Mouse (Mus musculus) midbrain, embryonic 14.5 days (tissue): ENCODE measurements around the gene Prkca. TPM values are rescaled to one million over a fixed set of nuclear protein-coding genes. Genes with fewer than 3 reads are reported as not detected.

Experiments used
- ATAC-seq: fragments of 200-750 bp; cut with Nextera tagmentation; 2 replicates; pipeline ENCODE4 v1.8.0; 2017; ENCODE audit warnings: moderate number of reproducible peaks, moderate library complexity; ENCODE audit not compliant: low FRiP score, low TSS enrichment
- DNase-seq: peaks from one replicate; pipeline ENCODE4 v3.0.0-alpha.2; 2015
- H3K27ac ChIP-seq: fragments of 300-500 bp; sonication (generic); replicated peaks from 2 replicates; pipeline ENCODE4 v1.5.1; 2014; ENCODE audit warnings: mild to moderate bottlenecking, low read depth, low read length, moderate library complexity
- H3K27me3 ChIP-seq: fragments of 300-500 bp; sonication (generic); 2 replicates; pipeline ENCODE4 v1.6.1; 2014; ENCODE audit warnings: low read length, control low read depth, mixed read lengths; ENCODE audit not compliant: control insufficient read depth, insufficient read depth
- H3K36me3 ChIP-seq: fragments of 300-500 bp; sonication (generic); 2 replicates; pipeline ENCODE4 v1.6.1; 2014; ENCODE audit warnings: low read length, control low read depth; ENCODE audit not compliant: control insufficient read depth, insufficient read depth
- H3K4me1 ChIP-seq: fragments of 300-500 bp; sonication (generic); 2 replicates; pipeline ENCODE4 v1.6.1; 2014; ENCODE audit warnings: mild to moderate bottlenecking, antibody characterized with exemption, low read length, control low read depth; ENCODE audit not compliant: control insufficient read depth, insufficient read depth
- H3K4me2 ChIP-seq: fragments of 300-500 bp; sonication (generic); 2 replicates; pipeline ENCODE4 v1.6.1; 2014; ENCODE audit warnings: mild to moderate bottlenecking, low read length, moderate library complexity
- H3K4me3 ChIP-seq: fragments of 300-500 bp; sonication (generic); replicated peaks from 2 replicates; pipeline ENCODE4 v1.5.1; 2014; ENCODE audit warnings: low read depth, low read length
- H3K9ac ChIP-seq: fragments of 300-500 bp; sonication (generic); replicated peaks from 2 replicates; pipeline ENCODE4 v1.6.1; 2014; ENCODE audit warnings: mild to moderate bottlenecking, low read length, moderate library complexity
- H3K9me3 ChIP-seq: fragments of 300-500 bp; sonication (generic); 2 replicates; pipeline ENCODE4 v1.6.1; 2016; ENCODE audit warnings: low read length, control low read depth, mixed read lengths; ENCODE audit not compliant: control insufficient read depth
- WGBS: fragments of 180-500 bp; shearing (Covaris S2); extraction: QIAGEN DNeasy Blood & Tissue Kit; methylation state at CpG from one replicate; pipeline ENCODE4 v1.1.7; 2014; 5-methylcytosine and 5-hydroxymethylcytosine counted together
- polyA plus RNA-seq: library from polyadenylated mRNA; unstranded; fragments of >200 nt; fragmentation: Nextera tagmentation; extraction: Ambion mirVana; gene quantifications from 2 replicates; pipeline ENCODE4 v1.2.1, GENCODE M21; 2014

The Prkca gene
- polyA plus RNA-seq, 1 experiment from 2014 or later, result 7.6 TPM

DNA sequence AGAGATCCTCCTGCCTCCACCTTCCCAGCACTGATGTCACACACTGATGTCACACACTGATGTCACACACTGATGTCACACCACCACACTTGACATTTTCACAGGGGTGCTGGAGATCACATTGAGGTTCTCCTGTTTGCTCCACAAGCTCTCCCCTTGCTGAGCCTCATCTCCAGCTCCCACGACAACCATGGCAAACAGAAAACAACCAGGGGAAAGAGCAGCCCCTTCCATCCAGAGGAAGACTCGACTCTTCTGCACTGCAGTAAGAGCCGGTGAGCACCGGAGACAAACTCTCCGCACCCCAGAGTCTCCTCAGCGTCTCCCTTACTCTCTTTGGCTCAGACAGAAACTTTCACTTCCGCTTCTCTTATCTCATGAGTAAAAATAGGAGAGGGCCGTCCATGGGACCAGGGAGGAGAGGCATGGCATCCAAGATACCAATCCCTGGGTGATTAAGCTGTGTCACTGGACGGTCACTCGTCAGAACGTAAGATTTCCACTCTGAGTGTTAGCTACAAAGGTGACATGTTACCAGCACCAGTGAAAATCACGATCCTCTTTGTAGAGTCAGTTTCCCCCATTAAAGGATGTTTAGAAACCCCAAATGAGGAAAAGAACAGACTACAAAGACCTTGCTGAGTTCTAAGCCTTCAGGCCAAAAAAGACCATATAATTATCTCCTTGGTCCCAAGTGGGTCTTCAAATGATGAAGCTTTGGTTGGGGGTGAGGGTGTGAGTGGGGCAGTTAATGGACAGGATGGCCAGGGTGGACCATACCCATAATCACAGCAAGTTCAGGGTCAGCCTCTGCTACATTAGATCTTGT, 95.3 kb downstream of the Prkca start:
- Histone ChIP-seq H3K4me3 (no peak overlapping the region), H3K27me3 (no peaks in the 10 kb centered on the region), H3K4me2 (no peak overlapping the region), H3K9me3 (no peaks in the 10 kb centered on the region), H3K9ac (no peak overlapping the region), H3K4me1 (no peaks in the 10 kb centered on the region), H3K27ac (no peak overlapping the region), H3K36me3 (no peaks in the 10 kb centered on the region)
- WGBS, result 88% methylated on average over 12 of the region's 12 CpGs
- DNase-seq, result no peak
- no peak for ATAC-seq

DNA sequence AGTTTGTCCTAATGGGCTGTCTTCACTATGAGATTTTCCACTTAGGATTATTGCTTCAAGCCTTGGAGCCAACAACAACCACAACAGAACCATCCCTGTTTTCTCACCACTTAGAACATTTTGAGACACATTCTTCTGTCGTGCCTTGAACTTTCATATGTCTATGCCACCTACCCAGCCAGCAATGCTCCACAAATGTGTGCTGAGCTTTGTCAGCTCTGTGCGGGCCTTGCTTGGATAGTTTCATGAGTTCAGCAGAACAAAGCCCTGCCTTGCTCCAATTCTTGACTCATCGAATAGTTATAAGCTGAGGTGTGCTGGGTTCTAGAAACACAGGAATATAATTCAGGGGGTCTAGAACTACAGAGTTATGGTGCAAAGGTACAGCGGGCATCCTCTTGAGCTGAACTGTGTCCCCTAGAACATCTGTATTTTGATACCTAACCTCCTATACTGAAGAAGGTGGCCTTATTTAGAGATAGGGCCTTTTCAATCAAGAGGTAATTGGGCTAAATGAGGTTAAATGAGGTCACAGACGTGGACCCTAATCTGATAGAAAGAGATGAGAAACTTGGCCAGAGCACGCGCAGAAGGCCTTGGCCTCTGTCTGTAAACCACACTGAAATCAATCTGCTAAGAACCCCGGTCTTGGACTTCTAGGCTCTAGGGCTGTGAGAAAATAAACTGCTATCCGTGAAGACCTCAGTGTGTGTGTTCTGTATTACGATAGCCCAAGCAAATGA, 96.4 kb downstream of the Prkca start:
- Histone ChIP-seq H3K9ac (no peak overlapping the region), H3K36me3 (no peaks in the 10 kb centered on the region), H3K4me1 (no peaks in the 10 kb centered on the region), H3K27me3 (no peaks in the 10 kb centered on the region), H3K9me3 (no peaks in the 10 kb centered on the region), H3K27ac (no peak overlapping the region), H3K4me3 (no peak overlapping the region), H3K4me2 (no peak overlapping the region)
- DNase-seq, result no peak
- no peak for ATAC-seq
- WGBS, result 92% methylated on average over 10 of the region's 10 CpGs

DNA sequence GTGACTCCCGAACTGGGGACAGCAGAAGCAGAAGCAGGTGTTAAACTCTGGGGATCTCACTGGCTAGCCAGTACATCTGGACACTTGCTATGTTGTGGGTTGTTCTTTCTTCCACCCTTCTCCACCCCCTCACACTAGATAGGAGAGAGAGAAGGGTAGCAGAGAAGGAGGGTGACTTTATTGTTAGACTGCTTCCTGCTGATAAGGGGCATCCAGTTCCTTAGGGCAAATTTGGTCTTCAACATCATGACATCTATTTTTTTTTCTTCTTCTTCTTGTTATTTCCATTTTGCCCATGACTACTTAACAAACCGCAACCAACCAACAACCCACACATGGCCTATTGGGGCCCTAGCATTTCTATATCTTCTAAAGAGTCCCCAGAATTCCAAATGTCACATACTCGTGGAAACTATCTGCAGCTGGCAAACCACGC, 97.4 kb downstream of the Prkca start:
- Histone ChIP-seq H3K9ac (no peak overlapping the region), H3K4me2 (no peak overlapping the region), H3K27ac (no peak overlapping the region), H3K27me3 (no peaks in the 10 kb centered on the region), H3K9me3 (no peaks in the 10 kb centered on the region), H3K4me1 (no peaks in the 10 kb centered on the region), H3K36me3 (no peaks in the 10 kb centered on the region), H3K4me3 (no peak overlapping the region)
- 75% methylated on average over 4 of the region's 4 CpGs for WGBS
- no peak for ATAC-seq
- no peak for DNase-seq

DNA sequence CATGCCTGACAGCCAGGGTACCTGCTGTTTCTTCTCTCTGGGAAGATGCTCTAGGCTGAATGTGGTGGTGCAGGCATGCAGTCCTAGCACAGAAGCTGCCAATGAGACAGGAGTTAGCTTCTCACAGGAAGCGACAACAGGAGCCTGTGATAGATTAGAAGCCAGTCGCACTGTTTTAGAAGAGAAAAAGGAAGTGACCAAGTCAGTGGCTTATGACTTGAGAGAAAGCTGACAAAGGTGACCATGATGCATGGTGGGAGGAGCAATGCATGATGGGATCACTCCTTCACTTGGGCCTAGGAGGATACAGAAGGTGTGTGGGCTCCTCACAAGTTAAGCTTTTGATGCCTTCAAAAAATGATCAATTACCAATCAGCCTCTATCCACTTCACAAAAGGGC, 99.5 kb downstream of the Prkca start:
- Histone ChIP-seq H3K27ac (no peak overlapping the region), H3K27me3 (no peaks in the 10 kb centered on the region), H3K36me3 (no peaks in the 10 kb centered on the region), H3K9ac (no peak overlapping the region), H3K4me1 (no peaks in the 10 kb centered on the region), H3K4me3 (no peak overlapping the region), H3K9me3 (no peaks in the 10 kb centered on the region), H3K4me2 (no peak overlapping the region)
- ATAC-seq (no peak), DNase-seq (no peak)
- WGBS, result 89% methylated on average over 2 of the region's 2 CpGs

DNA sequence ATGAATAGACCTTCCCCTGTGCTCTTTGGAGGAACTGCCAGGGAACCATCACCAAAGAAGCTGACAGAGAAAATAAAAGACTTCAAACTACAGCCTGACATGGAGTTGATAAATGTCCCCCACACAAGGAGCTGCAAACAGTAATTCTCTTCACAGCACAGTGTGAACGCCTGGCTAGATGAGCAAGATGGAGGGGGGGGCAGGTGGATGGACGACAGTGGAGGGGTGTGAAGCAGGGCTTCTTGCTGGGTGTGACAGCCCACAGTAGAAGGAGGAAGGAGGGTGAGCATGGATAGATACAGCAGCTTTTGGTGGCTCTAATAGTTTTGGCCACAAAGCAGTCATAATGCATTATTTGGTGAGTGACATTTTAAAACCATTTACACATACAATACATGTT, 100.1 kb downstream of the Prkca start:
- Histone ChIP-seq H3K27me3 (no peaks in the 10 kb centered on the region), H3K4me2 (no peak overlapping the region), H3K9me3 (no peaks in the 10 kb centered on the region), H3K36me3 (no peaks in the 10 kb centered on the region), H3K4me3 (no peak overlapping the region), H3K27ac (no peak overlapping the region), H3K4me1 (no peaks in the 10 kb centered on the region), H3K9ac (no peak overlapping the region)
- ATAC-seq, result no peak
- 35% methylated on average over 2 of the region's 2 CpGs for WGBS
- no peak for DNase-seq

DNA sequence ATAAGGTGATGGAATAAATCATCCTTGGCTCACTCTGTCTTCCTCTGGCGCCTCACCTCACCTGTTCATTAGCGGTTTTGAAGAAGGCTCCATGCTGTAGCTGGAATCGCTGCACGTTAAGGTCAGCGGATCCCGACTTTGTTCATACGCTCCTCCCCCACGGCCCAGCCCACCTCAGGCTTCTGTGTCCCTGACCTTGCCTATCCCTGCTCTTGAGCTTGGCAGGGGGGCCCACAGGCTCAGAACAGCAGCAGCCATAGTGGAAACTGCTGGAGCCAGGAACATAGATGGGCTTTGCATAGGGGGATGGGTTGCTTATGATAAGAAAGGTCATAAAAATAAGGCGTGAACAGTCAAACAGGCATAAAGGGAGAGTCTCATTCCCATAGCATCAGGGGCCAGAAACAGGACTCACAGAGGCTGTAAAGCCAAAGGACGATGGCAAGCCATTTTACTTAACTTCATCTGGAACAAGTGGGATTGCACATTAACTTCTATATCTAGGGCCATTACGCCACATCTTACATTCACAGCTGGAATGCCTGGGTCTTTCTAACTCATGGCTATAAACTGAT, 102.7 kb downstream of the Prkca start:
- no peak overlapping the region for H3K4me3 ChIP-seq
- H3K36me3 ChIP-seq, result no peaks in the 10 kb centered on the region
- H3K9ac ChIP-seq, result no peak overlapping the region
- H3K27ac ChIP-seq, result no peak overlapping the region
- 75% methylated on average over 11 of the region's 11 CpGs for WGBS
- DNase-seq (no peak), ATAC-seq (no peak)
- H3K9me3 ChIP-seq, result no peaks in the 10 kb centered on the region
- no peak overlapping the region for H3K4me2 ChIP-seq
- H3K4me1 ChIP-seq, result peaks cover 15% of the 10 kb centered on the region; the same call in 1 of the 2 replicates
- no peaks in the 10 kb centered on the region for H3K27me3 ChIP-seq

DNA sequence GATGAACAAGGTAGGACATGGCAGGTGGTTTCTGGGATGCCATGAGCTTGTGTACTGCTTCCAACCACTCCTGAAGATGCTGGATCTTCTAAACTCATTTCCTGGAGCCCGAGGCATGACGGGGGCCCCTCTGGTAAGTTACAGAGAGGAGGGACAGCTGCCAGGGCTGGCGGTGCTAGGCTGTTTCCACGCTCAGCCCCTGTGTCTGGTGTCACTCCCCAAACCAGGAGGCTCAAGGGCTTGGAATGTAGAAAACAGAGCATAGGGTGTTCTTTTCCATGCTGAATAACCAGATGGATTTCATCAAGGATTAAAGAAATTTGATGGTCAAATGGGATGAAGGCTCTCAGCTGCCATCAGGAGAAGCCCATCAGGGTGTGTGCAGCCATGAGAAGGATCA, 104.6 kb downstream of the Prkca start:
- ATAC-seq, result no peak
- no peak overlapping the region for H3K9ac ChIP-seq
- no peak overlapping the region for H3K27ac ChIP-seq
- H3K4me1 ChIP-seq, result peaks cover 15% of the 10 kb centered on the region; the same call in 1 of the 2 replicates
- H3K4me3 ChIP-seq, result no peak overlapping the region
- no peak overlapping the region for H3K4me2 ChIP-seq
- no peaks in the 10 kb centered on the region for H3K36me3 ChIP-seq
- H3K27me3 ChIP-seq, result no peaks in the 10 kb centered on the region
- no peak for DNase-seq
- H3K9me3 ChIP-seq, result no peaks in the 10 kb centered on the region
- 94% methylated on average over 4 of the region's 4 CpGs for WGBS

DNA sequence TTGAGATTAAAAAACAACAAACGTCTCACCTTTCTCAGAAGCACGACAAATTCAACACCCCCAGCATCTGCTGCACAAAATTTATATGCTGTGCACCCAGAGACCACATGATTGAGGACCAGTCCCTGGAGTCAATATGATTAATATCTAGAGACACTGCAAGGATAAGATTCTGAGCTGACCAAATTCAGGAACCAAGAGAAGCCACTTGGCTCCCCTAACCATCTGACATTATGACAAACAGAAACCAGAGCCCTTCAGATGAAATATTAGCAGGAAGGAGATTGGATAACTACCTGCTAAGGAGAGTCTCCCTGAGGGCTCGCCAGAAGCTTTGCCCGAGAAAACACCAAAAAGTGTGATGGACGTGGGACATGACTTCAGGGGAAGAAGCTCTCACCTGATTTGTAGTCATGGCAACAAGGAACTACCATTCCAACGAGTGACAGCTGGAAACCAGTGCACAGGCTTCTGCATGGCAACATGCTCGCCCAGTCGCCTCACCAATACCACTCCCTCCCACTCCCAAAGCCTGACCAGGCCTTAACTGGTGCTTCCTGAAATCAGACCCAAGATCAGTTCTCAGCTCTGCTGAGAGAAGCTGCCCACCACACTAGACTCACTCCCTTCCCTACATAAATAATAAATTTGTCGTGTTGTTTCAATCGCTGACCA, 106.8 kb downstream of the Prkca start:
- no peak overlapping the region for H3K4me2 ChIP-seq
- no peak overlapping the region for H3K4me3 ChIP-seq
- no peak overlapping the region for H3K9ac ChIP-seq
- H3K27me3 ChIP-seq, result no peaks in the 10 kb centered on the region
- no peaks in the 10 kb centered on the region for H3K9me3 ChIP-seq
- DNase-seq (peak; percentile 52), ATAC-seq (no peak)
- peaks cover 15% of the 10 kb centered on the region; the same call in 1 of the 2 replicates for H3K4me1 ChIP-seq
- WGBS, result 52% methylated on average over 10 of the region's 10 CpGs
- H3K27ac ChIP-seq, result no peak overlapping the region
- no peaks in the 10 kb centered on the region for H3K36me3 ChIP-seq
